Mouse (Mus musculus) cerebellum, adult 2 months (tissue): ENCODE results near the gene Csrp1.

Source experiments
- CTCF ChIP-seq: fragments of 200-500 bp; IDR thresholded peaks from 2 replicates; pipeline ENCODE4 v1.5.1; 2011; ENCODE audit warnings: low read depth, mild to moderate bottlenecking, control low read depth, low read length, moderate library complexity, borderline replicate concordance; ENCODE audit not compliant: insufficient read depth
- POLR2A ChIP-seq: fragments of 200-500 bp; IDR thresholded peaks from 2 replicates; pipeline ENCODE4 v1.6.1; 2011; ENCODE audit warnings: low read length, control low read depth, borderline replicate concordance; ENCODE audit not compliant: insufficient read depth

DNA sequence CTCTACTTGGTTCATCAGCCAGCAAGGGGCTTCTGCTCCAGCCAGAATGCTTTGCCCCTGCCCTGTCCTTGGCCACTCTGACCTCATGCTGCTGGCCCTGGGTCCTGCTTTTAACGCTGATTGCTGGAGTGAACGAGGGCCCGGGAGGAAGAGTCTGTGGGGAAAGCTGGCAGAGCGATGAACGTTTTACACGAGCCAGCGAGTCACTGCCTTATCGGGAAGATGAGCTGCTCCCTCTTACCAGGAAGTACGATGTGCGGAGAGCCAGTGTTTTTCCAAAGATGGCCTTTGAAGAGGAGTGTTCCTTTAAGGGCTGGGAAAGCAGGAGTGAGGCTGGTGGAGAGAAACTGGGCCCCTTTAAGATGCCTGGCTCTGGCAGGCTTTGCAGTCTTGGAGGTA lies 28.4 kb upstream of the Csrp1 start:
- TF ChIP-seq POLR2A (no peak), CTCF (no peak)
